Mouse (Mus musculus): ENCODE data around the gene Fam118a.

DNA sequence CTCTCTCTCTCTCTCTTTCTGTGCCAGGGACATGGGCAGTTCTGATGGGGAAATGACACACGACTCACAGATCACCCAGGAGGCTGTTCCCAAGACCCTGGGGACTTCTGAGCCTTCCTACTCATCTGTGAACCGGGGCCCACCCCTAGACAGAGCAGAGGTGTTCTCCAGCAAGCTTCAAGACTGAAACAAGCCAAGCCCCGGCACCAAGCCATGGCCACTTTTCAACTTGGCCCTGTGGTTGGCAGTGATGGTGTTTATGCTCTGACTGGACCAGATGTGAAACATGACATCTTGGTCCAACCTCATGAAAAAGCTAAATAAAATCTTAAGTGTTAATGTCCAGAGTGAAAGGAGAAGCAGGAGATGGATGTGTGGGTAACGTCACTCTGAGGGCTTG is 6.5 kb upstream of the Fam118a start:
- TF ChIP-seq POLR2A (IDR thresholded peaks at IDR 0.05; ENCODE audit: extremely low read depth, insufficient read depth, low read length), result no peak
- TF ChIP-seq CTCF (IDR thresholded peaks at IDR 0.05; ENCODE audit: low read depth, low read length), result no peak

Data from liver, adult 2 months (tissue).